Mouse (Mus musculus) heart, postnatal 14 days (tissue): Measurements from ENCODE around the gene Slc24a3. TPM values are rescaled to one million over a fixed set of nuclear protein-coding genes. Genes with fewer than 3 reads are reported as not detected.
A peak's percentile ranks its signal among the peaks of the same experiment; 100 is the strongest.

Experiments
- DNase-seq, 2 experiments: peaks; one replicate each; pipeline ENCODE4 v3.0.0; 2021 to 2022
- intact Hi-C: fragments of 180-260 bp; cut with DNase I; formaldehyde crosslinking; loops from one replicate; pipeline ENCODE4 v1.15.1; 2025
- long read RNA-seq, 2 experiments: library from polyadenylated mRNA; stranded (forward); transcript quantifications; one replicate each; pipeline ENCODE4 v2.0.0; 2021
- total RNA-seq, 2 experiments: library from RNA; stranded (reverse); gene quantifications; 2 replicates each; pipeline ENCODE4 v1.2.3; 2021

Gene Slc24a3
- total RNA-seq, result 1 to 10 TPM; 3.7 to 4.2 TPM
- long read RNA-seq, experiment 1, partial matches to known transcripts, result 1 of 1 reads
- long read RNA-seq, experiment 1, other reads (novel, unspliced or antisense), result 0 of 1 reads
- long read RNA-seq, experiment 2, partial matches to known transcripts, result 0 of 2 reads
- long read RNA-seq, experiment 2, other reads (novel, unspliced or antisense), result 2 of 2 reads

DNA sequence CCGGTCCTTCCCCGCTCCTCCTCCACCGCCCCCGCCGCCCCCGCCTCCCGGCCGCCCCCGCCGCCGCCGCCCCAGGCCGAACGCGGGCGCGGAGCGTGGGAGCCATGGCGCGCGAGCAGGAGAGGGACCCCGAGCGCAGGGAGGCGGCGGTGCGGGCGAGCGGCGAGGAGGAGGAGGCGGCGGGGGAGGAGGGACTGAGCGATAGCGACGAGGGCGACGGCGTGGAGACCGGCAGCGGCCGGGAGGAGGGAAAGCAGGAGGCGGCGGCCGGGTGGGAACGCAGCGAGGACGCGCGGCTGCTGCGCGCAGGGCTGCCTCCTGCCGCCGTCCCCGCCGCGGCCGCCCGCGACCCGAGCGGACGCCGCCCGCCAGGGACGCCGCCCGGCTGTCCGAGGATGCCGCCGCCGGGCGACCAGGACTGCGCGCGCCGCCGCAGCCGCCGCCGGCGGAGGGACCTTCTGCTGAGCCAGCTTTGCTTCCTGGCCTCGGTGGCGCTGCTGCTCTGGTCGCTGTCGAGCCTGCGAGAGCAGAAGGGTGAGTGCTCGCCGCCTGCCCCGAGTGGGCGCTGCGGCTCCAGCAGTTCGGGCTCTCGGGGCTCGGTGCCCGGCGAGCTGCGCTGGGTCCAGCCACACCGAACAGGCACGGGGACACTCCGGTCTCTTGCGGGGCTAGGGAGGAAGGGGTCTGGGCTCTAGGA, at the start of gene Slc24a3:
TSS of gene Slc24a3 (plus strand) at position 91 of the 697 bp plus-strand sequence.
- intact Hi-C loops, result loop anchor here (2.0 to 10.0 kb wide), 3 partner anchors 119 to 533 kb away; no protein-coding TSS in a partner anchor
- peak; percentile 83 to 85 for DNase-seq

DNA sequence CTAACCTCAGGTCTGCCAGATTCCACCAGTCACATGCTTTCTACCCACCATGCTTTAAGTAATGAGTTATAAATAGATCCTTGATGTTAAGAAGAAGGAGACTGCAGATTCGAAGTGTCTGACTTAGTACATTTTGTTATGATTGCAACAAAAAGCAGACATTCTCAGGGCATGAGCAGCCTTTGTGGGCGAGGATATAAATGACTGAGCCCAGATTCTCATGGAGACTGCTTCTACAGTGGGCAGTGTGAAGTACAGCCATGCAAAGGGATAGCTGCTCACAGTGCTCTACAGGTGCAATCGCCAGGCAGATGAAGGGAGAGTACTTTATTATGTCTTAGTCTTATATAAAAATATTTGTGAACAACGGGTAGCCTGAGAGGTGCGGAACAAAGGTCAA, 49.8 kb upstream of the Slc24a3 start:
- intact Hi-C loops, result no loop called here
- no peak for DNase-seq

DNA sequence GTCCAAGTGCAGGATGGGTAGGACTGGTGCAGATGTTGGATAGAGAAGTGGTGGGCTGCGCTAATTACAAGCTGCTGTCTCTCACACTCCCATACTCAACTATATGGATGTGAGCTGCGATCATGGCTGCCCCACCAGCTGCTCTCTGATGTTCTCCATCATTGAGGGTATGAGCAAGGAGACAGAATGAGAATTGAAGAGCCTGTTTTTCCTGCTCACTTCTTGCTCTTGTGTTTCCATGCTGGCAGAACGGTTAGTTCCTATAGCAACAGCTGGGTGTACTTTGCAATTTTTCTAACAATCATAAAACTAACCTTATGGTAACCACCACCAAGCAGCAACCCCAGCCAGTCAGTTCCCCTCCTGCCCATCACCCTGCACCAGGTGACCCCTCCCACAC, 39.8 kb upstream of the Slc24a3 start:
- intact Hi-C loops, result no loop called here
- no peak for DNase-seq

DNA sequence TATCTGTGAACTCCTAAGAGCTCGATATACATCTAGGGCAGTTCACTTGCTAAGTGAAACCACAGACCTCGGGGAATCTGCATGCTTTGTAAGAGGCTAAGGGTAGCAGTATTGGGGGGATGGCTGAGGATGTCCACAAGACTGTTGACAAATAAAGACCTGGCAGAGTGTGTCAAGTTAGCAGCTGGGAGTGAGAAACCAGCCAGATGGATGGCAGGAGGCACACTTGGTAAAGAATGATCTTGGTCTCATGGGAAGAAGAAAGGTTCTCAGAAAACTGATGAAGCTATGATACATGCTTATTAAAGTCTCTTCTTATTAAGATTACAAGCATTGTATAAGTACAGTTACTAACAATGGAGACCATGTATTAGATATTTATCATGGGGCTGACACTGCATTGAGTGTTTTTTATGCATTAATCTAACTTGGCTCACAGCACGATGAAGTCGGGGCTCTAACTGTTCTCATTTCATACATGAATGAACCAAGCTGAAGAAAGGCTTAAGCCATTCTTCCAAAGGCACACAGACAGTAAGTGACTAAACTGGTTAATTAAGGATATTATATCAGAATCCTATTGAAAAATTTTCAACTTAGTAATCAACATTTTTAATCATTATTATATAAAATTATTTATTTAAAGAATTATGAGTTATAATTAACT, 30.8 kb upstream of the Slc24a3 start:
- intact Hi-C loops, result no loop called here
- DNase-seq, result no peak

DNA sequence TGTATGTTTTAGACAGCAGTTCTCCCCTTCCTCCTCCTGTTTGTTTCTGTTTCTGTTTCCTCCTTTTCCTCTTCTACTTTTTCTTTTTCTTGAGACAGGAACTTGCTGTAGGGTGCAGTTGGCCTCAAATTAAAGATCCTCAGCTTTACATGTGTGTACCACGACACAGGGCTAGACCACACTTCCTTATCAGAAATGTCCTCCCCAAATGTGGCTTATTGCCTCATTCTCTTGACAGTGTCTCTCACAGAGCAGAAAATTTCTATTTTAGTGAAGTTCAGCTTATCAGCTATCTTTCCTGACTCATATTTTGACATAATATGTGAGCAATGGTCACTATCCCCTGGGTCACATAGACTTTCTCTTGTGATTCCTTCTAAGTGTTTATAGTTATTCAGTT, 17.1 kb upstream of the Slc24a3 start:
- no peak for DNase-seq
- intact Hi-C loops, result no loop called here

DNA sequence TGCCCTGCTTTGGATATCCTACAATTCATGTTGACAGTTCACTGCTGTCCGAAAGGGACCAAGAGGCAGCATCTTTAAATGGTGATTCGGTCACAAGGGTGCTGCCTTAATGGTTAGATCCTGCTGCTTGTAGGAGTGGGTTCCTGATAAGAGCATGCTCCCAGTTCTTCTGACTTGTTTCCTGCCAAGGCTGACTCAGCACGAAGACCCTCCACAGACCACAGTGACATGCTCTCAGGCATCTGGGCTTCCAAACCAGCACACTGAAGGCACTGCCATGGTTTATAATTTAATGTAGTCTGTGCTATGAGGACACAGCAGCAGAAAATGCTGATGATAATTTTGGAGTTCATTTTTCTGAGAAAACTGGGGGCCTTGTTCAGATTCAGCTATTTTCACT, 16.7 kb upstream of the Slc24a3 start:
- DNase-seq, result no peak
- intact Hi-C loops, result no loop called here

DNA sequence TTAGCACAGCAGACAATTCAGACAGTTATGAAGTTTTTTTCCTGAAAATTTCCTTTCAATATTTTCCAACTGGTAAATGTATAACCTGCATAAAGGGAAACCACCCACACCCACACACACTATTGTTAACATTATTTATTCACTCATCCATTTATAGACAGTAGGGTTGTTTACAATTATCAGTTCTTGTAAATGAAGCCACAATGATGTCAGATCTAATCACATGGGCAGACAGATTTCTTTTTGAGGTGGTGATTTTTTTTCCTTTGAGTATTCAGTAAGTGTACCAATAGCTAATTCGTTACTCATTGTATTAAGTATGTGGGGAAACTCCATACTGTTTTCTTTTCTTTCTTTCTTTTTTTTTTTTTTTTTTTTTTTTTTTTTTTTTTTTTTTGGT, 15.3 kb upstream of the Slc24a3 start:
- no peak for DNase-seq
- intact Hi-C loops, result no loop called here

DNA sequence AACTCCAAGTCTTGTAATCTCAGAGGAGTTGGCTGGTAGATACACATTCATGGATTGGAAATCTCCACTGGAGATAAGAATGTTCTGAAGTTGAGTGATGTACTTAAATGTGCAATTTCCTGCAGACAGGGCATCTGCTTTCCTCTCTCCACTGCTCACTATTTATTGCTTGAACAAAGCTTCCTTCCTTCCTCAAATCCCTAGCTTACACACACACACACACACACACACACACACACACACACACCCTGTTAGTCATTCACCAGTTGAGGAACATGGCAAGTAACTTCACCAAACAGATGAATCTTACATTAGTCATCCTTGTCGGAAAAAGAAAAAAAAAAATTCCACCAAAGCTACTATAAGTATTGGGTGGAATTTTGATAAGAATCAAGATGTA, 8.6 kb upstream of the Slc24a3 start:
- intact Hi-C loops, result no loop called here
- no peak for DNase-seq

DNA sequence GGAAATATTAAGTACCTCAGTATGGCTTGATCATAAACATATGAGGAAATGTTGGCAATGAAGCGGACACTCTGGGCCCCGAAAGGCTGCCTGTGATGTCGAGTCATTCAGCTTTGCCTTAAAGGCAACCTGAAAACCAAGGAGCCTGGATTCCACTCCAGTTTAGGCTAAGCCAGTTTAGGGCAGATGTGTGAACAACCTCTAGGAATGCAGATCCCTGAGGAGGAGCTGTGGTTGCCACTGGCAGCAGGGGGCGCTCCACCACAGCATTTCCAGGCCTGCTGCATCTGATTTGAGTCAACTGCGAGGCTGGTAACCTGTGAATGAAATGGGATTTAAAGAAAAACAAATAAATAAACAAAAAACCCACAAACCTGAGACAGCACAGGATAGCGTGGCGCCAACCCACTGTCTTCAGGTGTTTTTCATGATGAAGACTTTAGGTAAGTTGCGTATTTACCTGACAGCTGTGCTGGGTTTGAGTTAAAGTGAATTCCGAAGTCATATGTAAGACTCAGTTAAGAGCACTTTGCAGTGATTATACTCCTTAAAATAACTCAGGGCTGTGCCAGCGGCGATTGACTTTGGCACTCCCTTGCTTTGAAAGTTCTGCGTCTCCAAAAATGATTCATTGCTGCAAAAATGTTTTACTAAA, 6.4 kb upstream of the Slc24a3 start:
- intact Hi-C loops, result loop anchor here (1.0 to 10.0 kb wide), 3 partner anchors 356 to 526 kb away; no protein-coding TSS in a partner anchor
- peak; percentile 88 to 91 for DNase-seq

DNA sequence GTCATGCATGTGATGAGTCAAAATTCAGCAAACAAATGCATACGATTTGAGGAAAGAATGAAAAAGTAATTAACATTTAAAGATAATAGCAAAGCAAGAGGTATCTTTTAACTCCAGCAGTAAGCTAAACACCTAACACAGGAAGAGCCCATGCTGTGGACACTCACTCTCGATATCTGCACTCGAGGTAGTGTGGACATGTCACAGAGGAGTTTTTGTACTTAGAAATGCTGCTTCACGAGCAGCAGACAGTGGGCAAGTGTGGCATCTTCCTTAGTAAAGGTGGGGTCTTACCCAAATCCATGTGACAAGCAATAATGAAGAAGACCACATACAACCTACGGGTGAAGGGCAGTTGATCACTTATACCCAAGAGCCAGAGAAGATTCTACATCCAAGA, 3.5 kb upstream of the Slc24a3 start:
- intact Hi-C loops, result loop anchor here (10.0 kb wide), 1 partner anchor 529 kb away; no protein-coding TSS in a partner anchor
- DNase-seq, result no peak

DNA sequence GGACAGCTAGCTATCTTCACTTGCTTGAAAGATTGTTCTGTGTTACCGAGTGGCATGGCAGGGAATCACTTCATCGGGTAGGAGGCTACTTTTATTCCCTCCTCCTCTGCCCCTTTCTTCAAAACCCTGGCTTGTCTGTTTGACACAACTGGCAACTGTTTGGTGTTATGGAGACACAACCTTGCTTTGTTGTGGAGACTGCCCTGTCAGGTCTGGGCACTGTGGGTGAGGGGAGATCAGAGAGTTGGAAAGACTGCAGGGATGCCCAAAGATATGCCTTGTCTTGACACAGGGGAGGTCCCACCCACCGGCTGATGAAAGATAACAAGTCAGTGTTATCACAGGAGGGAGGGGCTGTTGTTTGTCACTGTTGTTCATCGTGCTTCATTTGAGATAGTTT, 3.0 kb upstream of the Slc24a3 start:
- no peak for DNase-seq
- intact Hi-C loops, result loop anchor here (10.0 kb wide), 1 partner anchor 530 kb away; no protein-coding TSS in a partner anchor

DNA sequence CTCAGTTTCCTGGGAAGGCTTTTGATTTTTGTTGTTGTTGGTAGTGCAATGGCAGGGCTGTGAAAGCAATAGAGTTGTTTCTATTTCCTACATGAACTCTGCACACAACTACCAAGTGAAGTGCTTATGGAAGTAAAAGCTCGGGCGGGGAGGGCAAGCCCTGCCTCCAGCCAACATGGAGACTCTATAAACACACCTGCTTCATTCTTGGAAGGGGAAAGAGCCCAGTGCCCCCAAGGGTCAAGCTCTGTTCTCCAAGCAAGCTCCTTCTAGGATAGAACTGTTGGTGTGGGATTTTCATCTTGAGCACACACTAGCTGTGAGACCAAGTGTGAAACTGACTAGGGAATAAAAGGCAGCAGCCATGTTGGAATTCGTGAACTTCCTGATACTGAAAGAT, 2.5 kb upstream of the Slc24a3 start:
- intact Hi-C loops, result loop anchor here (5.0 to 10.0 kb wide), 2 partner anchors 122 to 530 kb away; no protein-coding TSS in a partner anchor
- DNase-seq, result no peak

DNA sequence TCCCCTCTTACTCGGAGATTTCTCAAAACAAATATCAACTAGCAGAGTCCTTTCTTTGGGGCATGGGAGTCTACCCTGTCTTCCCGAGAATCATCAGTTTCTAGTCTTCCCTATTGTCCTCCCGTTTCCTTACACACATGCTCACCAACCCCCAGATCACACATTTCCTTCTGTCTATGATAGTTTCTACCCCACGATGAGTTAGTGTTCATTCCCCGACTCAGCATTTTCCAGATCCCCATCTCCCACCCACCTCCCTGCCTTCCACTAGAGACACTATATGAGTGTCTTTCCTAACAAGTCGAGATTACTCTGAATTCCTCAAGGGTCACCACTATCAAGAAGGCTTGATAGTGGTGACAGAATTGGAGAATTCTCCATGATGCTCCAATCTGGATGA, 1.7 kb upstream of the Slc24a3 start:
- no peak for DNase-seq
- intact Hi-C loops, result loop anchor here (2.0 to 10.0 kb wide), 3 partner anchors 121 to 531 kb away; no protein-coding TSS in a partner anchor

DNA sequence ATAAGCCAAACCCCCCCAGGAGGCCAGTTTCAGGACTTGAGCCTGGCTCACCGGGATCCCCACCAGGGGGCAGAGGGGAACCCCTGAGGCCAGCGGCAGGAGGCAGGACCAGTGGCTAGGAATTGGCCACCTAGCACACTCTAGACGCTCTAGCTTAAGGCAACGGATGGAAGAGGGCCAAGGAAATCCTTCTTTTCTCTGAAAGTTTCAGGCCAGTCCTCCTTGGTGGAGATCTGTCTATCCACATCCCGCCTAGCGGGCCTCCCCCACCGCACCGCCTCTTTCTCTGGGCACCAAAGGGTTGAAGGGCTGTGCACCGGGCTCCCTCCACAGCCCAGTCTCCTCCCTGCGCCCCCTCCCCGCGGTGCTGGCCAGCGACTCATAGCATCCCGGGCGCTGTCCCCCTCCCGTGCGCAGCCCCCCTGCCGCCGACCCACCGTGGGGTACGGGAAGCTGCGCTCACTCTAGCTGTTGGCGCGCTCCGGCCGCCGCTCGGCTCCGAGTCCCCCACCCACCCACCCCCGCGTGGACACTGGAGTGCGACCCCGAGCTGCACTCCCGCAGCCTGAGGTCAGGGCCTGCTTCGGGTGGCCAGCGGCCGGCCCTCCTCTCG, 397 bp upstream of the Slc24a3 start:
- intact Hi-C loops, result loop anchor here (2.0 to 10.0 kb wide), 3 partner anchors 120 to 532 kb away; no protein-coding TSS in a partner anchor
- peak; percentile 77 to 79 for DNase-seq

DNA sequence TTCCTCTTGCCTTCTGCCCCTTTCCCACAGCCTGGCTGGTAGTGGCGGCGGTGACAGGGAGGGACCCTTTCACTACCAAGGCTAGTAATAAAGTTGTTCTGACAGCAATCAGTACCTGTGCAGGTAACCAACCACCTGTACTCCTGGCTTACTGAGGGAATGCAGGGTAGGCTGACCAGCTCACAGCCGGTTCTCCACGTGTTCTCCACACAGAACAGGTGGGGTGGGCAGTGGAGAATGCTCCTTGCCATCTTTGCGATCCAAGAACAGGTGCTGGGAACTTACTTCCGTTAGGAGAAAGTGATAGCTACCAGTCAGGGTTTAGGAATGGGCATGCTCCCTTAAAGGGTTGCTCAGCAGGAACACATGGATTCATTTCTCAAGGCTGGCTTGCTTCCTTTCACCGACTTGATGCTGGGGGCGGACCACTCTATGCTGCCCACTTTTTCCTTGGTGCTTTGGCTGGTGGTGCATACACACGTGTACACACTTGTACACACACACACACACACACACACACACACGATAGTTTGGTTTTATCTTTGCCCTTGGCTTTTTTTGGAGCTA, 934 bp downstream of the Slc24a3 start:
- intact Hi-C loops, result loop anchor here (5.0 to 10.0 kb wide), 2 partner anchors 119 to 534 kb away; no protein-coding TSS in a partner anchor
- DNase-seq, result no peak

DNA sequence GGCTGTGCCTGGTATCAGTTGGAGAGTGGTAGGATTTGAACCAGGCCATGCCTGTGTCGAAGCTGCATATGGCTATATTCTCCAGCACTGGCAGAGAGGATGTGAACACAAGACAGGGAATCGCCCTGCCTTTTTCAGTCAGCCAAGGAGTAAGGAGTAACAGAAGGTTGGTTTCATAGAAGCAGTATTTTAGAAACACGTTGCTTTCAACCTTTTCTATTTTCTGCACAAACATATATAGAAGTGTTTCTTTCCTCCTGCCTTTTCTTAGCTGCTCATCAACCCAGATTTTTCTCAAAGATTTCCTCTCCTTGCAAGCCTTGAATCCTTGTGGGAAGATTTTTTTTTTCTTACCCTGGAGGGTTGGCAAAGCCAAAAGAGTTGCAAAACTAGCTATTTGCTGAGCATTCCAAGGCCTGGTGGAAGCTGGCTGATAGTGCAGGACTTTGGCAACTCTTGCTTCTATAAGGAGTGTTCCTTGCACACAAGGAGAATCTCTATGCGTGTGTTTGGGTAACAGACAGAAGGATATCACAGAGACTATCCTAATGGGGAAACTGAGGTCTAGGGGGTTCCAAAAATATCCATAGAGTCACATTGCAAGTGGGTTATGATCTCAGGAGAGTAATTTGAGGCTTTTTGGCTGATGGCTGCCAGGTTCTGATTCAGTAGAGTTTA, 5.6 kb downstream of the Slc24a3 start:
- no peak for DNase-seq

DNA sequence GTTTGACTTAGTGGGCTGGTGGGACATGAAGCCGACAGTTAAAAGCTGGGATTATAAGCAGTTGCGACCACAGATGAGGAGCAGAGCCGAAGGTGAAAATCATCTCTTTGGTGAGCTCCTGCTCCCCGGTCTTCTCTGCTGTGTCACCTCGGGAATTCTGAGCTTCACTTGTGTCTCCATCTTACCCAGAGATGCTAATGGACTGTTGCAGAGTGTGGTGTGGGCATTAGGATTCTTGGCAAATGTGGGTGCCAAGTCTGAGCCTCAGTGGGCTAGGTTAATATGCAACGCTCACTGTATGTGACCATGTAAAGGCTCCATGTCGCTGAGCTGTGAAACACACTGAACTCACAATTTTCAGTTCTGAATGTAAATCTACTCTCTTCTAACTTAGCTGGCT, 7.5 kb downstream of the Slc24a3 start:
- intact Hi-C loops, result no loop called here
- no peak for DNase-seq

More for the DNA sequence above, 5.6 kb downstream of the Slc24a3 start:
- intact Hi-C loops, result no loop called here

DNA sequence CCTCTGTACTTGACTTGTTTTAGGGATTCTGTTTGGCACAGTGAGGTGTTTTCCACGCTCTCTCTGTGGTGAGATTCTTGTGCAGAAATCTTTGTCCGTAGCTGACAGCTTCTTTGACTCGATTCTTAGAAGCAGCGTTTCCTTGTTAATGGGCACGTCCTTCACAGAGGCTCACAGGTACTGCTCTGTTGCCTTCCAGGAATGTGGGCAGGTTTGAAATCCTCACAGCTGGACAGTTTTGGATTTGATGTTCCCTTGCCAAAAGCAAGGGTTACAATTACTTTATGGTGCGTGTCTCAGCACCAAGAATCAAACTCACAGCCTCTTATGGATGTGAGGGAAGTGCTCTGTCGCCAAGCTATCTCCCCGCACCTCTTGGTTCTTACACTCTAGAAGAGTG, 14.9 kb downstream of the Slc24a3 start:
- DNase-seq, result no peak
- intact Hi-C loops, result no loop called here

DNA sequence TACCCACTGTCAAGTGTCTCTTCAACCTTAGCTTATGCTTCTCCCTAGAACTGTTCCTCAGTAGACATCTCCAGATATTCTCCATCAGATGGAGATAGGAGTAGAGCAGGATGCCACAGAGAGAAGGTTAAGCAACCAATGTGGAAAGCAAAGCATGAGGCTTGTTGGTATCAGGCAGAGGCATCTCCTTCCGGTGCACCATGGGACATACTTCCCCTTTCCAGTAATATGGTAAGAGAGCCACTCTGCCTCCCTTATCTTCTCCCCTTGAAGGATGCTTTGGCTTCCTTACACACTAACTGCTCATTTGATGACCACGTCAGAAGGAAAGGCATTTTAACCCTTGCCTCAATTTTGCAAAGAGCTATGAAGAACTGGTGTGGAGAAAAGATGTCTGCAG, 21.3 kb downstream of the Slc24a3 start:
- no peak for DNase-seq
- intact Hi-C loops, result no loop called here
